Mouse (Mus musculus) liver, adult 2 months (tissue): ENCODE results near the gene Gm48552. TPM values are rescaled to one million over a fixed set of nuclear protein-coding genes. Genes with fewer than 3 reads are reported as not detected.

Experiments used
- DNase-seq: peaks from one replicate; pipeline ENCODE4 v3.0.0-alpha.2; 2011; ENCODE audit warnings: low read depth, low spot score; ENCODE audit errors: extremely low read depth
- H3K27ac ChIP-seq: fragments of 200-500 bp; replicated peaks from 2 replicates; pipeline ENCODE4 v1.5.1; 2012; ENCODE audit warnings: low read depth, mild to moderate bottlenecking, control low read depth, inconsistent platforms, low read length; ENCODE audit not compliant: insufficient read depth
- H3K27me3 ChIP-seq: fragments of 200-500 bp; 2 replicates; pipeline ENCODE4 v1.6.1; 2012; ENCODE audit warnings: mild to moderate bottlenecking, moderate library complexity, low read length, inconsistent platforms; ENCODE audit not compliant: control insufficient read depth, insufficient read depth
- H3K36me3 ChIP-seq: fragments of 200-500 bp; 2 replicates; pipeline ENCODE4 v1.6.1; 2012; ENCODE audit warnings: low read length, inconsistent platforms; ENCODE audit not compliant: control insufficient read depth, insufficient read depth
- H3K4me1 ChIP-seq: fragments of 200-500 bp; 2 replicates; pipeline ENCODE4 v1.6.1; 2011; ENCODE audit warnings: low read length; ENCODE audit not compliant: control insufficient read depth, insufficient read depth
- H3K4me3 ChIP-seq: fragments of 200-500 bp; 2 replicates; pipeline ENCODE4 v1.5.1; 2011; ENCODE audit warnings: low read depth, mild to moderate bottlenecking, control low read depth, low read length, moderate library complexity; ENCODE audit not compliant: insufficient read depth
- H3K79me2 ChIP-seq: fragments of 200-500 bp; 2 replicates; pipeline ENCODE4 v1.6.1; 2012; ENCODE audit warnings: inconsistent platforms, mild to moderate bottlenecking, low read length, moderate library complexity; ENCODE audit not compliant: control insufficient read depth, insufficient read depth
- H3K9ac ChIP-seq: fragments of 200-500 bp; 2 replicates; pipeline ENCODE4 v1.6.1; 2012; ENCODE audit warnings: low read depth, mild to moderate bottlenecking, control low read depth, inconsistent platforms, low read length
- CTCF ChIP-seq: fragments of 200-500 bp; IDR thresholded peaks from 2 replicates; pipeline ENCODE4 v1.5.1; 2011; ENCODE audit warnings: low read depth, low read length, control low read depth
- POLR2A ChIP-seq: fragments of 200-500 bp; IDR thresholded peaks from 2 replicates; pipeline ENCODE4 v1.6.1; 2011; ENCODE audit warnings: low read length, control low read depth; ENCODE audit not compliant: insufficient read depth; ENCODE audit errors: extremely low read depth
- WGBS: fragments of 180-500 bp; shearing (Covaris S2); methylation state at CpG from one replicate; pipeline ENCODE4 v1.1.7; 2018; 5-methylcytosine and 5-hydroxymethylcytosine counted together
- polyA plus RNA-seq: library from polyadenylated mRNA; depleted of rRNA; stranded (reverse); fragments of >200 nt; gene quantifications from 2 replicates; pipeline ENCODE4 v1.2.3, GENCODE M21; 2012
- total RNA-seq: library from RNA; depleted of rRNA; stranded (reverse); fragments of >200 nt; gene quantifications from 2 replicates; pipeline ENCODE4 v1.2.3, GENCODE M21; 2014

The Gm48552 gene
- total and polyA plus RNA-seq, 2 experiments, result 1.4 TPM; not detected in 1

GRCm38 (mm10) chr10:81385603-81386306, 3.0 kb upstream of the Gm48552 start:
- peaks cover 13% of the 10 kb centered on the region for H3K79me2 ChIP-seq
- no peak overlapping the region for H3K27ac ChIP-seq
- WGBS, result 52% methylated on average over 22 of the region's 22 CpGs
- H3K4me1 ChIP-seq, result peaks cover 14% of the 10 kb centered on the region
- no peak for TF ChIP-seq CTCF
- no peak for TF ChIP-seq POLR2A
- H3K27me3 ChIP-seq, result no peaks in the 10 kb centered on the region
- no peak overlapping the region for H3K4me3 ChIP-seq
- DNase-seq, result no peak
- 0 out of 2 replicates have a peak, but pooled peaks cover 1% of the 10 kb centered on the region for H3K36me3 ChIP-seq
- no peak overlapping the region for H3K9ac ChIP-seq

- Histone ChIP-seq H3K27me3 (no peaks in the 10 kb centered on the region), H3K4me3 (no peak overlapping the region), H3K36me3 (0 out of 2 replicates have a peak, but pooled peaks cover 1% of the 10 kb centered on the region), H3K9ac (no peak overlapping the region), H3K27ac (no peak overlapping the region), H3K79me2 (peaks cover 13% of the 10 kb centered on the region), H3K4me1 (peaks cover 14% of the 10 kb centered on the region)
- DNase-seq, result no peak
- no peak for TF ChIP-seq CTCF
- no peak for TF ChIP-seq POLR2A
- WGBS, result 86% methylated on average over 20 of the region's 20 CpGs
These were observed 1.1 kb upstream of the Gm48552 start for GRCm38 (mm10) chr10:81387716-81388115.

- H3K27ac ChIP-seq, result no peak overlapping the region
- peaks cover 13% of the 10 kb centered on the region for H3K79me2 ChIP-seq
- no peak overlapping the region for H3K4me3 ChIP-seq
- 0 out of 2 replicates have a peak, but pooled peaks cover 1% of the 10 kb centered on the region for H3K36me3 ChIP-seq
- no peak overlapping the region for H3K9ac ChIP-seq
- WGBS, result 19% methylated on average over 3 of the region's 3 CpGs
- no peaks in the 10 kb centered on the region for H3K27me3 ChIP-seq
- TF ChIP-seq POLR2A (no peak), CTCF (no peak)
- peak; percentile 43 for DNase-seq
- peaks cover 17% of the 10 kb centered on the region for H3K4me1 ChIP-seq
These were observed 568 bp downstream of the Gm48552 start for GRCm38 (mm10) chr10:81389373-81389772.

GRCm38 (mm10) chr10:81389801-81390677, 1.2 kb downstream of the Gm48552 start:
- Histone ChIP-seq H3K4me1 (peaks cover 14% of the 10 kb centered on the region), H3K4me3 (no peak overlapping the region), H3K9ac (no peak overlapping the region), H3K27ac (no peak overlapping the region), H3K27me3 (no peaks in the 10 kb centered on the region), H3K79me2 (peaks cover 6% of the 10 kb centered on the region), H3K36me3 (0 out of 2 replicates have a peak, but pooled peaks cover 1% of the 10 kb centered on the region)
- peak; percentile 95 for TF ChIP-seq CTCF
- no peak for TF ChIP-seq POLR2A
- WGBS, result 52% methylated on average over 23 of the region's 23 CpGs
- DNase-seq, result no peak

GRCm38 (mm10) chr10:81390678-81390965, 1.8 kb downstream of the Gm48552 start:
- 89% methylated on average over 13 of the region's 13 CpGs for WGBS
- H3K4me1 ChIP-seq, result peaks cover 9% of the 10 kb centered on the region
- DNase-seq, result no peak
- H3K9ac ChIP-seq, result no peak overlapping the region
- no peak overlapping the region for H3K4me3 ChIP-seq
- no peak overlapping the region for H3K27ac ChIP-seq
- H3K79me2 ChIP-seq, result peaks cover under 1% of the 10 kb centered on the region; the same call in 1 of the 2 replicates
- 0 out of 2 replicates have a peak, but pooled peaks cover 1% of the 10 kb centered on the region for H3K36me3 ChIP-seq
- H3K27me3 ChIP-seq, result no peaks in the 10 kb centered on the region
- no peak for TF ChIP-seq POLR2A
- TF ChIP-seq CTCF, result no peak
